Mouse (Mus musculus): ENCODE measurements around the gene Ptpa. TPM values are rescaled to one million over a fixed set of nuclear protein-coding genes. Genes with fewer than 3 reads are reported as not detected.

The Ptpa gene
- total RNA-seq (2021) (10 to 100 TPM; 82.7 to 91.2 TPM), polyA plus RNA-seq (2012; rRNA removed) (88.7 and 107 TPM in 2 replicates)
- long read RNA-seq, transcript Ptpa-201 (10 exons, 2,586 nt): major isoform, 8 of 30 reads
- long read RNA-seq, partial matches to known transcripts: 18 of 30 reads
- long read RNA-seq, other reads (novel, unspliced or antisense): 0 of 30 reads

- Histone ChIP-seq H3K4me3 (peak within 1 kb of the TSS; percentile 79), H3K27ac (peak within 1 kb of the TSS; percentile 97), H3K79me2 (replicated peaks; ENCODE audit: control insufficient read depth, insufficient read depth, low read length) (peaks cover 1% of the 10 kb centered on the region), H3K4me1 (ENCODE audit: control insufficient read depth, insufficient read depth, low read length) (peaks cover 7% of the 10 kb centered on the region), H3K36me3 (ENCODE audit: control insufficient read depth, insufficient read depth, low read length) (no peaks in the 10 kb centered on the region), H3K27me3 (ENCODE audit: control insufficient read depth, insufficient read depth, low read length) (no peaks in the 10 kb centered on the region), H3K9ac (ENCODE audit: low read depth, low read length) (peak within 1 kb of the TSS; percentile 94)
- intact Hi-C loops (cut with DNase I): loop anchor here (1.0 to 2.0 kb wide), 2 partner anchors 24 to 51 kb away; partner anchors contain the start of genes Dolpp1 and Miga2
- DNase-seq: peak; percentile 94
- WGBS: under 1% methylated on average over 67 of the region's 67 CpGs
- TF ChIP-seq CTCF (IDR thresholded peaks at IDR 0.05) (no peak), EP300 (IDR thresholded peaks at IDR 0.05; ENCODE audit: insufficient read depth, low read depth, low read length) (no peak), POLR2A (IDR thresholded peaks at IDR 0.05; ENCODE audit: insufficient read depth, low read depth, low read length) (peak; percentile 39; the same call in 1 of the 2 replicates)
These were observed at the start of gene Ptpa for GRCm38 (mm10) chr2:30415936-30416648. Ptpa (plus strand) TSS chr2:30416039.

- Histone ChIP-seq H3K4me1 (ENCODE audit: control insufficient read depth, insufficient read depth, low read length) (peaks cover 4% of the 10 kb centered on the region; the same call in 1 of the 2 replicates), H3K9ac (ENCODE audit: low read depth, low read length) (no peak overlapping the region), H3K4me3 (0 out of 2 replicates have a peak overlapping the region, but pooled peaks have one; percentile 12), H3K27ac (peak overlapping the region; percentile 93), H3K27me3 (ENCODE audit: control insufficient read depth, insufficient read depth, low read length) (no peaks in the 10 kb centered on the region), H3K79me2 (replicated peaks; ENCODE audit: control insufficient read depth, insufficient read depth, low read length) (no peaks in the 10 kb centered on the region), H3K36me3 (ENCODE audit: control insufficient read depth, insufficient read depth, low read length) (no peaks in the 10 kb centered on the region)
- DNase-seq: peak in 1 of 2 experiments; percentile 46
- 16% methylated on average over 5 of the region's 5 CpGs for WGBS
- intact Hi-C loops (cut with DNase I): no loop called here
- no peak for TF ChIP-seq POLR2A (IDR thresholded peaks at IDR 0.05; ENCODE audit: insufficient read depth, low read depth, low read length)
- peak; percentile 49 for TF ChIP-seq CTCF (IDR thresholded peaks at IDR 0.05)
These were observed 49.6 kb upstream of the Ptpa start for GRCm38 (mm10) chr2:30366203-30366602.

GRCm38 (mm10) chr2:30371544-30371943 is 44.3 kb upstream of the Ptpa start:
- intact Hi-C loops (cut with DNase I): no loop called here
- WGBS: 98% methylated on average over 8 of the region's 8 CpGs
- no peak overlapping the region for H3K27ac ChIP-seq
- no peak overlapping the region for H3K9ac ChIP-seq (ENCODE audit: low read depth, low read length)
- no peak overlapping the region for H3K4me3 ChIP-seq
- DNase-seq: no peak
- no peaks in the 10 kb centered on the region for H3K79me2 ChIP-seq (replicated peaks; ENCODE audit: control insufficient read depth, insufficient read depth, low read length)
- TF ChIP-seq CTCF (IDR thresholded peaks at IDR 0.05) (no peak), POLR2A (IDR thresholded peaks at IDR 0.05; ENCODE audit: insufficient read depth, low read depth, low read length) (no peak), EP300 (IDR thresholded peaks at IDR 0.05; ENCODE audit: insufficient read depth, low read depth, low read length) (no peak)
- H3K27me3 ChIP-seq (ENCODE audit: control insufficient read depth, insufficient read depth, low read length): no peaks in the 10 kb centered on the region
- H3K4me1 ChIP-seq (ENCODE audit: control insufficient read depth, insufficient read depth, low read length): no peaks in the 10 kb centered on the region; the same call in 1 of the 2 replicates
- no peaks in the 10 kb centered on the region for H3K36me3 ChIP-seq (ENCODE audit: control insufficient read depth, insufficient read depth, low read length)

- intact Hi-C loops (cut with DNase I): no loop called here
- 94% methylated on average over 5 of the region's 5 CpGs for WGBS
- H3K27ac ChIP-seq: no peak overlapping the region
- no peak for DNase-seq
- no peak overlapping the region for H3K4me3 ChIP-seq
- TF ChIP-seq EP300 (IDR thresholded peaks at IDR 0.05; ENCODE audit: insufficient read depth, low read depth, low read length): no peak
- no peak for TF ChIP-seq CTCF (IDR thresholded peaks at IDR 0.05)
- no peak for TF ChIP-seq POLR2A (IDR thresholded peaks at IDR 0.05; ENCODE audit: insufficient read depth, low read depth, low read length)
- no peak overlapping the region for H3K9ac ChIP-seq (ENCODE audit: low read depth, low read length)
- H3K79me2 ChIP-seq (replicated peaks; ENCODE audit: control insufficient read depth, insufficient read depth, low read length): no peaks in the 10 kb centered on the region
- H3K4me1 ChIP-seq (ENCODE audit: control insufficient read depth, insufficient read depth, low read length): no peaks in the 10 kb centered on the region
- H3K27me3 ChIP-seq (ENCODE audit: control insufficient read depth, insufficient read depth, low read length): no peaks in the 10 kb centered on the region
- H3K36me3 ChIP-seq (ENCODE audit: control insufficient read depth, insufficient read depth, low read length): no peaks in the 10 kb centered on the region
These were observed 43.1 kb upstream of the Ptpa start for GRCm38 (mm10) chr2:30372726-30373125.

- Histone ChIP-seq H3K36me3 (ENCODE audit: control insufficient read depth, insufficient read depth, low read length) (no peaks in the 10 kb centered on the region), H3K79me2 (replicated peaks; ENCODE audit: control insufficient read depth, insufficient read depth, low read length) (no peaks in the 10 kb centered on the region), H3K27ac (no peak overlapping the region), H3K9ac (ENCODE audit: low read depth, low read length) (no peak overlapping the region), H3K27me3 (ENCODE audit: control insufficient read depth, insufficient read depth, low read length) (no peaks in the 10 kb centered on the region), H3K4me1 (ENCODE audit: control insufficient read depth, insufficient read depth, low read length) (no peaks in the 10 kb centered on the region; the same call in none of the 2 replicates), H3K4me3 (no peak overlapping the region)
- intact Hi-C loops (cut with DNase I): no loop called here
- no peak for DNase-seq
- no peak for TF ChIP-seq CTCF (IDR thresholded peaks at IDR 0.05)
- no peak for TF ChIP-seq POLR2A (IDR thresholded peaks at IDR 0.05; ENCODE audit: insufficient read depth, low read depth, low read length)
- TF ChIP-seq EP300 (IDR thresholded peaks at IDR 0.05; ENCODE audit: insufficient read depth, low read depth, low read length): no peak
- WGBS: 85% methylated on average over 10 of the region's 10 CpGs
These were observed 39.9 kb upstream of the Ptpa start for GRCm38 (mm10) chr2:30375893-30376292.

GRCm38 (mm10) chr2:30377721-30378120 is 38.1 kb upstream of the Ptpa start:
- Histone ChIP-seq H3K27ac (no peak overlapping the region), H3K9ac (ENCODE audit: low read depth, low read length) (no peak overlapping the region), H3K4me3 (no peak overlapping the region), H3K4me1 (ENCODE audit: control insufficient read depth, insufficient read depth, low read length) (peaks cover 5% of the 10 kb centered on the region), H3K79me2 (replicated peaks; ENCODE audit: control insufficient read depth, insufficient read depth, low read length) (no peaks in the 10 kb centered on the region), H3K36me3 (ENCODE audit: control insufficient read depth, insufficient read depth, low read length) (no peaks in the 10 kb centered on the region), H3K27me3 (ENCODE audit: control insufficient read depth, insufficient read depth, low read length) (no peaks in the 10 kb centered on the region)
- no peak for TF ChIP-seq POLR2A (IDR thresholded peaks at IDR 0.05; ENCODE audit: insufficient read depth, low read depth, low read length)
- 0 out of 2 replicates have a peak, but pooled peaks have one; percentile 4 for TF ChIP-seq CTCF (IDR thresholded peaks at IDR 0.05)
- 77% methylated on average over 5 of the region's 5 CpGs for WGBS
- DNase-seq: no peak
- intact Hi-C loops (cut with DNase I): no loop called here

Data from heart, adult 2 months (tissue).